Mouse (Mus musculus): Measurements from ENCODE around the gene Klhdc8a.
"Not testable (repeated sequence)": the region's sequence is repeated elsewhere in the genome, so short reads cannot be mapped to it uniquely, and the experiment has no call there.

Klhdc8a gene

GRCm38 (mm10) chr1:132298425-132298800 is at the start of gene Klhdc8a:
TSS of gene Klhdc8a (plus strand) at chr1:132298626.
- no peak for DNase-seq (ENCODE audit: low read depth)

GRCm38 (mm10) chr1:132254467-132254866 is 44.0 kb upstream of the Klhdc8a start:
- no peak for DNase-seq (ENCODE audit: low read depth)

- DNase-seq (ENCODE audit: low read depth) = no peak
These were observed 38.1 kb upstream of the Klhdc8a start for GRCm38 (mm10) chr1:132260331-132260730.

- peak; percentile 39 for DNase-seq (ENCODE audit: low read depth)
These were observed 37.4 kb upstream of the Klhdc8a start for GRCm38 (mm10) chr1:132261058-132261457.

- DNase-seq (ENCODE audit: low read depth) = no peak
These were observed 34.8 kb upstream of the Klhdc8a start for GRCm38 (mm10) chr1:132263618-132264017.

DNA sequence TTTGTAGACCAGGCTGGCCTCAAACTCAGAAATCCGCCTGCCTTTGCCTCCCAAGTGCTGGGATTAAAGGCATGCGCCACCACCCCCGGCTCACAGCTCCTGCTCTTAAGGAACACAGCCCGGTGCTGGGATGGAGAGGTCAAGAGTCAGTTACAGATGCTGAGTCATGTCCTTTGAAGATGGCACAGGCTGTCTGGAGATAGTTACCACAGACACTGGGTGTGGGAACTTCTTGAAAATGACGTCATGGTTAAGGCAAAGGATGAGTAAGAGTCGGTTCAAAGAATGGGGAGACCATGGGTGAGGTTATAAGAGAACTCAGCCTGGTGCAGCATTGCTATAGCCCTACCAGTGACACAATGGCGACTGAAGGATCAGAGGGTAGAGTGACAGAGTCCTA is 33.8 kb upstream of the Klhdc8a start:
- DNase-seq (ENCODE audit: low read depth) = peak; percentile 58

GRCm38 (mm10) chr1:132265211-132265859 is 33.1 kb upstream of the Klhdc8a start:
- DNase-seq (ENCODE audit: low read depth) = no peak

DNA sequence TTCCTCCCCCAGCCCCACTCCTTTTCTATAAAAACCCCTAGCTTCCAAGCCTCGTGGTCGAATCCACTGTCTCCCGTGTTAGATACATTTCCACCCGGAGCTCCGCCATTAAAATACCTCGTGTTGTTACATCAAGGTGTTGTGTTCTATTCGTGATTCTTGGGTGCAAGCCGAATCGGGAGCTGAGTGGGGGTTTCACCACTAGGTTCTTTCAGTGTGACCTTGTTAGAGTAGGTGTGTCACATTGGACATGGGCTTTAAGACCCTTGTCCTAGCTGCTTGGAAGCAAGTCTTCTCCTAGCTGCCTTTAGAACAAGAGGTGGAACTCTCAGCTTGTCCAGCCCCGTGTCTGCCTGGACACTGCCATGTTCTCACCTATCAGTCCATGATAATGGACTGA is 32.5 kb upstream of the Klhdc8a start:
- DNase-seq (ENCODE audit: low read depth) = no peak

DNA sequence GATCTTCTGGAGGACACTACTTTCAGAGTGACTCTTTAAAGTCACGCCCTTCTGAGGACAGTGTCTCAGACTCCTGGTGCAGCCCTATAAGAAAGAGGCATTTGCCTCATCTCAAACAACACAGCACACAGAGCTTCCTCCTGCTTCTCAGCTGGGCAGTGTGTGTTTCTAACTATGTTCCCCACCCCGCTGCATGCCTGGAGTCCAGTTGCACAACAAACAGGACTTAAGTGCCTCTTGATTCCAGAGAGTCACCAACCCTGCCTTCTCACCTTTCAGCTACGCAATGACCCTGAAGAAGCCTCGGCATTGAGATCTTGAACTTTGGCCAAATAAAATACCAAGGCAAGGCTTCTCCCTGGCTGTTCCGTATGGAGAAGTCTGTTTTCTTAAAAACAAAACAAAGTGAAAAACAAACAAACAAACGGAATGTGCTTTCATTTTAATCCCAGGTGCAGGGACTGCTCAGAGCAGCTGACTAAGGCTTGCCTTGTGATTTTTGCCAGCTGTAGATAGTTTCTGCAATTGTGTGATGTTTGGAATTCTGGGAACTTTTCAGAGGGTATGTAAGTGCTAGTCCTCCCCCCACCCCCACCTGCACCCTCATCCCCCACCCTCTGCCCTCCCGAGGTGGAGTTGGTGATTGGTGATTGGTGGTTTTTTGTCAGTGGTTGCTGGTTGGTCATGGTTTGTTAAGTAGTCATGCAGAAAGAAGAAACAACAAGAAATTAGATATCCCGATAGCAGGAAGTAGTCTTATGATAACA is 31.5 kb upstream of the Klhdc8a start:
- no peak for DNase-seq (ENCODE audit: low read depth)

GRCm38 (mm10) chr1:132267959-132268358 is 30.5 kb upstream of the Klhdc8a start:
- no peak for DNase-seq (ENCODE audit: low read depth)

DNA sequence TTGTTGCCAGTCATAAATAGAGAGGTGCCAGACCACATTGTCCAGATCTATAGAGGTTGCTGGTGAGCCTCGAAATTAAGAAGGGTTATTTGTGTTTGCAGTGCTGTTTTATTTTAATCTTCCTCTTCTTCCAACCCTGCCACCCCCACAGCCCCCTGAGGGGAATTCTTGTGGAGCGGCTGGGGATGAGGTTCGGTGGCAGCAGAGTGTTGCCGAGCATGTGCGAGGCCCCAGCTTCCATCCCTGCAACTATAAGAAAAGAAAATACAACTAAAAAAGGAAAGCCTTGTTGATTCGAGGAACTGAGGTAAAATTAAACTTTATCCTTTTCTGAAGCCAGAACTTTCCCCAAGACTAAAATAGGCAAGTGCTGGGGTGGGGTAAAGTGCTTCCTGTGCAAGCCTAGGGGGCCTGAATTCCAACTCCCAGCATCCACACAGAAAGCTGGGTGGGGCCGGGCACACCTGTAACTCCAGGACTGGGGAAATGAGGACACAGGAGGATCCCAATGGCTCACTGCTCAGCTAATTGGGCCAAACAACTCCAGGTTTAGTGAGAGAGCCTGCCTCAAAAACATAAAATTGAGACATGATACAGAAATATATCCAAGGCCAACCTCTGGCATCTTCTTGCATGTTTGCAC is 29.9 kb upstream of the Klhdc8a start:
- no peak for DNase-seq (ENCODE audit: low read depth)

DNA sequence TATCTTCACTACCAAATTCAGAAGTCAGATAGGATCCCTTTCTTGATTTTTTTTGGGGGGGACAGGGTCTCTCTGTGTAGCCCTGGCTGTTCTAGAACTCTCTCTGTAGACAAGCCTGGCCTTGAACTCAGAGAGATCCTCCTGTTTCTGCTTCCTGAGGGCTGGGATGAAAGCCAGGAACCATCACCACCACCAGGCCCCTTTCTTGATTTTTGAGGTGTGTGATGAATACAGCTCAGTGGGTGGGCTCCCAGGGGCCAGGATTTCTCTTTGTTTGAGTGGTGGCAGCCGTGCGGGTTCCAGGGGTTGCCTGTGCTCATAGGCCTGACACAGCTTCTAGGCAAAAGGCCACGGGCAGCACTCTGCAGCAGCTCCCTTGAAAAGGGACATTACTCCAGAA is 27.2 kb upstream of the Klhdc8a start:
- DNase-seq (ENCODE audit: low read depth) = no peak

DNA sequence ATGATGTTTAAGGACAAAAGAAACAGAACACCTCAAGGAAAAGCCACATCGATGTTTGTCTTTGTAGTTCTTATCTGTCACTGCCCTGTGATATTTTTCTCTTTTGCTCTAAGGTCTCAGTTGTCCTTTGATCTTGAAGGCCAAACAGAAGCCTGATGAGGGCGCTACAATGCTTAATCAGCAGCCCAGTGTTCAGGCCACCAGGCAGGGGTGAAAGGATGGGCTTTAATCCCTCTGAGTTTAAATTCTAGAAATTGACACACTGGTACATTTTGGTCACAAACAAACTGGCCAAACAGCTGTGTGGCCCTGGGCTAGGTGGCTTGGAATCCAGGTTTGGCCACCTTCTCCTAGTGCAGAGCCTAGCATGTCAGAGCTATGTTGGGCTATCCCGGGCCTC is 21.7 kb upstream of the Klhdc8a start:
- DNase-seq (ENCODE audit: low read depth) = no peak

- DNase-seq (ENCODE audit: low read depth) = no peak
These were observed 21.3 kb upstream of the Klhdc8a start for GRCm38 (mm10) chr1:132277124-132277523.

DNA sequence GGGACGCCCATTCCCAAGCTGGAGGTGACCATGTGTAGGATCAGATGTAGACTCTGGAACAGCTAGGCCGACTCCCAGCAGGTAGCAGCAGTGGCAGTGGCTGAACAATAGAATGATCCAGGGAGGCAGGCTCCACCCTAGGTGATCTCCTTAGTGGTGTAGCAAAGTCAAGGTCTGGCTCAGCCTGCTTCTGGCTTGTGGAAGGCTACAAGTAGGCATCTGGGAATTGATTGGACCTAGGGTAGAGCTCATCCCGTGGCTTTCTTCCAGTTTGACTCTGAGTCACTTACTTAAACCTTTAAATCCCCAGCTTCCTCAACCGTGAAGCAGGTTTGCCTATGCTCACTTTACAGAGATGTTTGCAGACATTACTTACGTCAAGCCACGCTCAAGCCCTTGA is 17.8 kb upstream of the Klhdc8a start:
- DNase-seq (ENCODE audit: low read depth) = not testable (repeated sequence)

- DNase-seq (ENCODE audit: low read depth) = no peak
These were observed 16.8 kb upstream of the Klhdc8a start for GRCm38 (mm10) chr1:132281523-132282176.

- no peak for DNase-seq (ENCODE audit: low read depth)
These were observed 16.3 kb upstream of the Klhdc8a start for GRCm38 (mm10) chr1:132282177-132282536.

DNA sequence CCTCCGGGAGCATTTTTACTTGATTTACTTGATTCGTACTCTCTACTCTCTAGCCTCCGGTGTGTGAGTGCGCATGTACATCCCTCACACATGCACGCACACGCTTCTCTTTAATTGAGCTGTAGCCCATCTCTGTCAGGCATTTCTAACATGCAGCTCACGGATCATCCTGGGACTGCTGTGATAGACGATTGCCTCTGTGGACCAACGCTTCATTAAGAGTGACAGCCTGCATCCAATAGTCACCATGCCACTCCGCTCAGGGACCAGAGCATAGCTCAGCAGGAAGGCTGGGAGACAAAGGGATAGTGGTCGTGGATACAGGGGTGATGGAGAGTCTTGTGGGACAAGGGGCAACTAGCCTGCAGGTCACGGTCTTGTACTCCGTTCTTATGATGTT is 15.4 kb upstream of the Klhdc8a start:
- no peak for DNase-seq (ENCODE audit: low read depth)

DNA sequence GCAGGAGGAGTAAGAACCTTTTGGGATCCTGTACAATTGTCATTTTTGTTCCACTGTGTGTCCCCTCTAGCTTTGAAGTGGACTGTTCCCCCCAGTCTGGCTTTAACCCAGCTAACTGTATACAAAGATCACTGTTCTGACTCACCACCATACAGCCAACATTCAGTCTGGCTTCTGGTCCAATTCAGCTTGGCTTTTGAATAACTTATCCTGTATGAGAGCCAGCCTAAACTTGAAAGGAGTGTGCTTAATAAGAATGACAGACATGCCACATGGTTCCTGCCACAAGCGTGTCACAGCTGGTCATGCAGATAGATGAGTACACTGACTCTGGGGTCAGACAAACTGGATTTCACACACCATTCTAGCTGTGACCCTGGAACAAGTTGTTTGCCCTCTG is 11.7 kb upstream of the Klhdc8a start:
- no peak for DNase-seq (ENCODE audit: low read depth)

- no peak for DNase-seq (ENCODE audit: low read depth)
These were observed 11.0 kb upstream of the Klhdc8a start for GRCm38 (mm10) chr1:132287445-132287844.

DNA sequence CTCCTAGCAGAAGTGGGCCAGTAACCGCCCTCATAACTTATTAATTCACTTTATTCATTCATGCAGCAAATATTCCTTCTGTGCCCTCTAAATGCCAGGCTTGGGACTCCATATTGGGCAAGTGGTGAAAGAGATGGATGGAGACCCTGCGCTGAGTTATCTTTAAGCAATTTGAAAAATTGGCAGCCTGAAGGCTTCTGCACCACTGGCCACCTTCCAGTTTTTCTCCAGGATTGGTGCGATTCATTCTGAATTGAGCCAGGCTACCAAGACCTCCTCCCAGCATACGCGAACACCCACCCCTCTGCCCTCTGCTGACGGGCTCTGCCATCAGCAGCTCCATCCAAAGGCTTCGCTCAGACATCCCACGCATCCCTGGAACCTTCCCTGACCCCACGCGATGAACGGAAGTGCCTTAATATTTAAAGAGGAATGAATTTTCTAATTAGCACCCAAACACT is 10.4 kb upstream of the Klhdc8a start:
- DNase-seq (ENCODE audit: low read depth) = no peak

- DNase-seq (ENCODE audit: low read depth) = no peak
These were observed 8.5 kb upstream of the Klhdc8a start for GRCm38 (mm10) chr1:132289965-132290364.

Measured in c-Kit-positive CD71-negative TER-119-negative erythroid progenitor cells, embryonic 14.5 days (primary cell).